Mouse (Mus musculus) C2C12 (cell line): ENCODE measurements around the gene Rbfox3. TPM values are rescaled to one million over a fixed set of nuclear protein-coding genes. Genes with fewer than 3 reads are reported as not detected.

ENCODE experiments used
- H3K27me3 ChIP-seq: one replicate; pipeline ENCODE4 v1.6.1; 2011; ENCODE audit not compliant: control insufficient read depth, insufficient read depth, insufficient read length
- H3K36me3 ChIP-seq: one replicate; pipeline ENCODE4 v1.6.1; 2011; ENCODE audit not compliant: control insufficient read depth, insufficient read depth
- H3K4me3 ChIP-seq: one replicate; pipeline ENCODE4 v1.5.1; 2011; ENCODE audit warnings: mild to moderate bottlenecking, control low read depth; ENCODE audit not compliant: poor library complexity, insufficient read depth, severe bottlenecking
- H3K79me2 ChIP-seq: one replicate; pipeline ENCODE4 v1.6.1; 2011; ENCODE audit not compliant: control insufficient read depth, insufficient read depth
- H3K79me3 ChIP-seq: one replicate; pipeline ENCODE4 v1.6.1; 2011; ENCODE audit warnings: low read depth, control low read depth
- H3ac ChIP-seq: one replicate; pipeline ENCODE3; 2011; ENCODE audit warnings: low read depth; ENCODE audit not compliant: control insufficient read depth, insufficient read length
- CEBPB ChIP-seq: IDR thresholded peaks from one replicate; pipeline ENCODE4 v1.6.1; 2011; ENCODE audit warnings: low read depth, mild to moderate bottlenecking, control low read depth, moderate library complexity
- CTCF ChIP-seq: IDR thresholded peaks from one replicate; pipeline ENCODE4 v1.5.1; 2011; ENCODE audit not compliant: control insufficient read depth, insufficient read depth, insufficient read length
- FOSL1 ChIP-seq: IDR thresholded peaks from one replicate; pipeline ENCODE4 v1.8.0; 2011; ENCODE audit warnings: mild to moderate bottlenecking, low read length; ENCODE audit not compliant: poor library complexity, insufficient read depth, severe bottlenecking
- MAX ChIP-seq: IDR thresholded peaks from one replicate; pipeline ENCODE4 v1.6.1; 2011; ENCODE audit warnings: mild to moderate bottlenecking, control low read depth
- MYOD1 ChIP-seq: IDR thresholded peaks from one replicate; pipeline ENCODE4 v1.6.1; 2011; ENCODE audit warnings: low read depth; ENCODE audit not compliant: control insufficient read depth, insufficient read length
- MYOG ChIP-seq: IDR thresholded peaks from one replicate; pipeline ENCODE4 v1.6.1; 2011; ENCODE audit not compliant: control insufficient read depth, insufficient read length; ENCODE audit errors: extremely low read depth
- USF1 ChIP-seq: IDR thresholded peaks from one replicate; pipeline ENCODE4 v1.6.1; 2011; ENCODE audit warnings: low read depth, mild to moderate bottlenecking, control low read depth, moderate library complexity
- polyA plus RNA-seq: library from polyadenylated mRNA; unstranded; fragments of >200 nt; fragmentation: generic; extraction: Trizol; gene quantifications from one replicate; pipeline ENCODE4 v1.2.1, GENCODE M21; 2012; ENCODE audit warnings: missing spikeins

Gene Rbfox3
- polyA plus RNA-seq, 1 experiment, result not detected

- Histone ChIP-seq H3ac (no peak overlapping the region), H3K79me2 (no peaks in the 10 kb centered on the region), H3K79me3 (no peaks in the 10 kb centered on the region), H3K36me3 (no peaks in the 10 kb centered on the region), H3K27me3 (peaks cover 80% of the 10 kb centered on the region), H3K4me3 (no peak overlapping the region)
- TF ChIP-seq CEBPB, result no peak
- TF ChIP-seq FOSL1, result no peak
- no peak for TF ChIP-seq MAX
- no peak for TF ChIP-seq MYOD1
Measured at GRCm38 (mm10) chr11:118540411-118541026, 370.9 kb downstream of the Rbfox3 start.

- Histone ChIP-seq H3ac (no peak overlapping the region), H3K27me3 (peaks cover 69% of the 10 kb centered on the region), H3K79me2 (no peaks in the 10 kb centered on the region), H3K36me3 (no peaks in the 10 kb centered on the region), H3K4me3 (no peak overlapping the region), H3K79me3 (no peaks in the 10 kb centered on the region)
- TF ChIP-seq FOSL1, result no peak
- no peak for TF ChIP-seq CEBPB
- no peak for TF ChIP-seq MYOD1
- TF ChIP-seq MYOG, result no peak
- no peak for TF ChIP-seq CTCF
- TF ChIP-seq USF1, result no peak
- TF ChIP-seq MAX, result no peak
Measured at GRCm38 (mm10) chr11:118538008-118538407, 373.4 kb downstream of the Rbfox3 start.

- H3K79me2 ChIP-seq, result no peaks in the 10 kb centered on the region
- TF ChIP-seq CTCF, result peak; percentile 42
- no peak for TF ChIP-seq MAX
- no peak for TF ChIP-seq CEBPB
- H3ac ChIP-seq, result no peak overlapping the region
- H3K36me3 ChIP-seq, result no peaks in the 10 kb centered on the region
- H3K79me3 ChIP-seq, result no peaks in the 10 kb centered on the region
- H3K4me3 ChIP-seq, result no peak overlapping the region
- H3K27me3 ChIP-seq, result peaks cover 43% of the 10 kb centered on the region
Measured at GRCm38 (mm10) chr11:118534382-118535092, 376.9 kb downstream of the Rbfox3 start.

- no peaks in the 10 kb centered on the region for H3K36me3 ChIP-seq
- no peaks in the 10 kb centered on the region for H3K79me3 ChIP-seq
- no peak overlapping the region for H3ac ChIP-seq
- H3K79me2 ChIP-seq, result no peaks in the 10 kb centered on the region
- H3K27me3 ChIP-seq, result peaks cover 16% of the 10 kb centered on the region
- TF ChIP-seq USF1 (no peak), MYOG (no peak), FOSL1 (no peak), CEBPB (no peak), MAX (no peak), CTCF (no peak), MYOD1 (no peak)
- H3K4me3 ChIP-seq, result no peak overlapping the region
Measured at GRCm38 (mm10) chr11:118530313-118530712, 381.1 kb downstream of the Rbfox3 start.

GRCm38 (mm10) chr11:118528761-118529160, 382.6 kb downstream of the Rbfox3 start:
- peaks cover 12% of the 10 kb centered on the region for H3K27me3 ChIP-seq
- no peaks in the 10 kb centered on the region for H3K36me3 ChIP-seq
- no peaks in the 10 kb centered on the region for H3K79me3 ChIP-seq
- H3K4me3 ChIP-seq, result no peak overlapping the region
- H3ac ChIP-seq, result no peak overlapping the region
- TF ChIP-seq MAX (no peak), CEBPB (no peak), MYOG (no peak), CTCF (no peak), MYOD1 (no peak), USF1 (no peak), FOSL1 (no peak)
- H3K79me2 ChIP-seq, result no peaks in the 10 kb centered on the region

GRCm38 (mm10) chr11:118525059-118525458, 386.3 kb downstream of the Rbfox3 start:
- no peaks in the 10 kb centered on the region for H3K36me3 ChIP-seq
- no peaks in the 10 kb centered on the region for H3K79me2 ChIP-seq
- H3K79me3 ChIP-seq, result no peaks in the 10 kb centered on the region
- TF ChIP-seq MYOD1 (no peak), MYOG (no peak), USF1 (no peak), FOSL1 (no peak)
- H3K4me3 ChIP-seq, result no peak overlapping the region
- no peaks in the 10 kb centered on the region for H3K27me3 ChIP-seq
- no peak overlapping the region for H3ac ChIP-seq
